Mouse (Mus musculus) adrenal gland, adult 18-20 months (tissue): Measurements from ENCODE around the gene Tuba3a. TPM values are rescaled to one million over a fixed set of nuclear protein-coding genes. Genes with fewer than 3 reads are reported as not detected.
"Not testable (repeated sequence)": the region's sequence is repeated elsewhere in the genome, so short reads cannot be mapped to it uniquely, and the experiment has no call there.

ENCODE experiments used
- DNase-seq, 2 experiments: peaks; one replicate each; pipeline ENCODE4 v3.0.0; 2021 to 2022; ENCODE audit warnings: low spot score in 2 of 2
- total RNA-seq, 2 experiments: library from RNA; stranded (reverse); gene quantifications; 1 replicate in 1 of 2; 2 replicates in 1 of 2; pipeline ENCODE4 v1.2.3; 2021

Gene Tuba3a
- total RNA-seq, 2 experiments from 2014 or later = not detected

DNA sequence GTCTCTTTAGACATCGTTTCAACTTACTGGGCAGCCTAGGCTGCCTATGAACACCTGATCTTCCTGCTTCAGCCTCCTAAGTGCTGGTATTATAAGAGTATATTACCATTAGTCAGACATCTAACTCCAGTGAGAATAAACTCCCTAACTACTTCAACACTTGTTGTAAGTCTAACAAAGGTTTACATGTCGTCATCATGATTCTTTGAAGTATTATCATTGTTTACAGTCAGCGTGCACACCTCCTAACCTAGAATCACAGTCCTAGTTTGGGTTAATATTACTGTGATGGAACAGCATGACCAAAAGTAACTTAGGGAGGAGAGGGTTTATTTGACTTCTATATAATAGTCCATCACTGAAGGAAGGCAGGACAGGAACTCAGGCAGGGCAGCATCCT is 18.4 kb downstream of the Tuba3a start:
- no peak for DNase-seq

DNA sequence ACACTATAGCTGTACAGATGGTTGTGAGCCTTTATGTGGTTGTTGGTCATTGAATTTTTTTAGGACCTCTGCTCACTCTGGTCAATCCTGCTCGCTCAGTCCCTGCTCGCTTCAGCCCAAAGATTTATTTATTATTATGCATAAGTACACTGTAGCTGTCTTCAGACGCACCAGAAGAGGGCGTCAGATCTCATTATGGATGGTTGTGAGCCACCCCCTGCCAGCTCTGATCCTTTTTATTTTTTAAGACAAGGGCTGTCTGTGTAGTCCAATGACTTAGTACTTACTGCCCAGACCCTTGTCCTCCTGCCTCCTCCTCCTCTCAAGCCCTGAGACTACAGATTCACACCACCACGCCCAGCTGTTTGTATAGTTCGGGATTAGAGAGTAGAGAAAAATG is 19.2 kb downstream of the Tuba3a start:
- not testable (repeated sequence) for DNase-seq

DNA sequence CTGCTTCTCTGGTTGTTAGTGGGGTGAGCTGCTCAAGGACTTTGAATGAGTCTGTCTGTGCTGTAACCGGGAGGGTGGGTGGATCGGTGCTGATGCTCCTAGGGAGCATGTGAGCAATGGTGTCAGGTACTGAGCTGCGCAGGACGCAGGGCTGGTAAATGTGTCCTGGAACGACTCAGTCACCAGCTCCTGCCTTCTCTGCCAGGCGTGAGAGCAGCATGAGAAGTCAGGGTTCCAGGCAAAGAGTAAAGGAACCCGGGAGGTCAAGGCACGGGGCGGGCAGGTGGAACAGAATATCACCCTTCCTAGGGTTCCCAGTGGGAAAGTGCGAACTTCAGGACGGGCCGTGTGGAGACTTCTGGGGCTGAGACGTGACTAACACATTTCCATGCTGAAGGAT is 19.8 kb downstream of the Tuba3a start:
- no peak for DNase-seq

DNA sequence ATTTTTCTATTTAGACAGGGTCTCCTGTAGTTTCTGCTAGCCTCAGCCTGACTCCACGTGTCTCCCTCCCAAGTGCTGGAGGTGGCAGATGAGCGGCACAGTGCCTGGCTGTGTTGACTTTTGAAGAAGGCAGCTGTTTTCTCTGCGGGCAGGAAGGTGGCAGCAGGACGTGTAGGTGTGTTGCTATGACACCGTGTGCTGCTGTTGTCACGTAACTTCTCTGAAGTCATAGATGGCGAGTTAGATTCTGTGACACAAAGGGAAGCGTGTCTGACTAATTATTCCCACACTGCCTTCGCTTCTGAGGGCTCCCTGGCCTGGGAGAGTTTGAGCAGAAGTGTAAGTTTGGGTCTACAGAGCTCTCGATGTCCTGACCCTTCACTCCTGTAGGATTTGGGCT is 20.6 kb downstream of the Tuba3a start:
- no peak for DNase-seq

DNA sequence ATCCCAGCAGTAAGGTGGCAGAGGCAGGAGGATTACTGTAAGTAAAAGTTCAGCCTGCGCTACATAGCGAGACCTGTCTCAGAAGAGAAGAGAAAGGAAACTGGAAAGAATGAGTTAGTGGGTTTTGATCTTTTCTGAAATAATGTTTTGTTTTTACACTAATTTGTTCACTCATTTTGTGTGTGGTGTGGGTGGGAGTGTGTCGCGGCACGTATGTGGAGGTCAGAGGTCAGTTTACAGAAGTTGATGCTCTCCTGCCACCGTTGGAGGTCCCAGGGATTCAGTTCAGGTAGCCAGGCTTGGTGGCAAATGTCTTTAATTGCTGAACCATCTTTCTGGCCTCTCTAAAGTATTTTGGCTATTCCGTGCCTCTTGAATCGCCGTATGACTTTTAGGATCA is 21.6 kb downstream of the Tuba3a start:
- no peak for DNase-seq

DNA sequence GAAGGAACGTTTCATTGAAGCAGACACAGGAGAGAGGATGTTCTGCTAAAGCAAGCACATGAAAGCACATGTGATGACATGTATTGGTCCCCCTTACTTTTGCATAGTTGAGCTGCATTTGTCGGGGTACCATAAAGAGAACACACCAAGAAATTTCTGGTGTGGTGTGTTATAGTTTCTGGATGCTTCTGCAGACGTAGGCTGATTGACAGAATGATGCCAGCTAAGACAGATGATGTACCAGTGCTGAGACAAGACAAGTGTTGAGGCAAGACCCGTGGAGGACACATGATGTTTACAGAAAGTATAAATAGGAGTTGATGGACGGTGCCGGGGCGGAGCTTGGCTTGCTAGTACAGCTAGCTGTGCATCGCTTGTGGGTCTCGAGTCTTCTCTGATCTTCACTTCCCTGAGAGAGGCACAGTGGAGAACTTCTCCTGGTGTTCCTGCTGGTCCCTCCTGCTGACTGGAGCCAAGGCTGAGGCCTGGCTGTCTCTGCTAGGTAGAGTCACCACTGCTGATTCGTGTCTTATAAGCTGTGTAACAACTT is 25.8 kb downstream of the Tuba3a start:
- no peak for DNase-seq

DNA sequence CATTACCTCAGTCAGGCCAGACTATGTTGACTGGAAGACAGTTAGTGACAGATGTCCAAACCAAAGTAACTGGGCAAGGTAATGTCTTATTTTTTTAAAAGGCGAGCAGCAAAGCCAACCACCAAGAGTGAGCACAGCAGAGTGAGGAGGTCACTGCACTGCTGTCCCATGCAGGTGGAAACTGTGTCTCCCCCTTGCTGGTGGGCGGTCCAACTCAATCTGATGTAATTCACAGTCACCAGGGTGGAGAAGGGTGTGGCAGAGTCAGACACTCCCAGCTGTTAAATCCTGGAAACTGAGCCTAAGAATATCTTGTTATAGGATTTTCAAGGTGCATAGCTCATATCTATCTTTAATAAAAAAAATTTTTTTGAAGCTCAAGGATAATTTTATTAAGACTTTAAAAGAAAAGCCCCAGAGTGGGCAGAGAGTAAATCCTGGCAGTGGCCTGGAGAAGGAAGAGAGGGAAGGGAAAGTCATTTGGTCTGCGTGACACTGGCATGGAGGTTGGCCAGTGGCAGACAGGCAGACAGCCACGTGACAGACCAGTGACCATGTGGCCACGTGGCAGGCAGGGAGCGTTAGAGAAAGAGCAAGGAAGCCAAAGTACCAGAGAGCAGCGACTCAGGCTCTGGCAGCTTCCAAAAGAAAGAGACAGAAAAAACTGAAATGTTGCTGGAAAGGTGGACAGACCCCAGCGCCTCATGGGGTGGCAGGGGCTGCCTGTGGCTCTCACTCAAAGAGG is 29.4 kb downstream of the Tuba3a start:
- no peak for DNase-seq

DNA sequence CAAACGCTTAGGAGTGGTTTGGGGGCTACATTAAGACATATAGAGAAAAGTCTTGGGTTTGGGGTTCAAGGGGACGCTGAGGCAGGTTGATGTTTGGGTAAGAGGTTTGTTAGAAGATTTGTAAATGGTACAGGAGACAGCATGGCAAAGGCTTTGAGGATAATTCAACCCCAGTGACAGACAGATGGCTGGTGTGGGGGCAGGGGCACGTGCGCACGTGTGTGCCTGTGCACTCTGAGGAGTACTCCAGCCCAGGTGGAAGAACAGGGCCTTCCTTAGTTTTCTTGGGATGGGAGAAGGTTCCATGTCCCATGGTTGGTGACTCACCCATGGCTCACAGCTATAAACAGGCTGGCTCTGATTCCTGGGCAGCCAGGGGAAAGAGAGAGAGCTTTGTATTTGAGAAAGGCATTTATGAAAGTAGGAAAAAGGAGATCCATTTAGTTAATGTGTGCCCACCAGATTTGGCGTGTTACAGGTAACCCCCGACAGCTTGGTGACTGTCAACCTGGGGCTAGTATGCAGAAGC is 30.3 kb downstream of the Tuba3a start:
- DNase-seq = no peak

DNA sequence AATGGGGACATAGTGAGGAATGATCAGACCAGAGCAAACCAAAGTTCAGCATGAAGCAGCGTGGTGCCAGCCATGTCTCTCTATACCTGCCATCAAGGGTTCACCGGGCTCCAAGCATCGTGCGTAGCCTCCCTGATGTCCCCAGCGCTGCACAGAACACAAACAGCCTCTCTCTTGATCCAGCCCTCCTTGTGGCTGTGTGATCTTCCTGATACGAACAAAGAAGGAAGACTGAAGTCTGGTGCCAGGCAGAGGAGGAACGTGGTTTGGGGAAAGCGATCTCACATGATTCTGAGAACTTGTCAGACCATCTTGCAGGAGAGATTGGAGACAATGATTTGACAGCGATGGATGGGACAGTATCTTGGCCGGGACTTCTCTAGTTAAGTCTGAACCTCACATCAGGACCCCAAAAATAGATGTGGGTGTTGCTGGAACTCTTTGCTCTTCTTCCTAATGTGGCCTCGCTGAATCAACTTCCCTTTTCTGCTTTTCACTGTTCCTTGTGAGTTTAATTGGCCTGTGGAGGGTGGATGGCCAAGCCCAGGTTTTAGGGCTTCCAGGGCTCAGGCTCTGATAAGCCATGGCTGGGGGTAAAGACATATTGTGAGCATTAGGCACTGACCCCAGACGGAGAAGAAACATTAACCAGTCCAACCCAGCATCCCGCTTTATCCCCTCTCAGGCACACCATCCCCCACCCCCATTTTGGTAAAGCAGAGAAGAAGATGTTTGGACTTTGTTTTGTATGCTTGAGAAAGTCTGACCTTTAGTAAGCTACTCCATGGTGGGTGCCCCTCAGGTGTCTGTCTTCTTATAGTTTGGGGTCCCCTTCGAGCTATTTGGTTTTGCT is 31.8 kb downstream of the Tuba3a start:
- no peak for DNase-seq

DNA sequence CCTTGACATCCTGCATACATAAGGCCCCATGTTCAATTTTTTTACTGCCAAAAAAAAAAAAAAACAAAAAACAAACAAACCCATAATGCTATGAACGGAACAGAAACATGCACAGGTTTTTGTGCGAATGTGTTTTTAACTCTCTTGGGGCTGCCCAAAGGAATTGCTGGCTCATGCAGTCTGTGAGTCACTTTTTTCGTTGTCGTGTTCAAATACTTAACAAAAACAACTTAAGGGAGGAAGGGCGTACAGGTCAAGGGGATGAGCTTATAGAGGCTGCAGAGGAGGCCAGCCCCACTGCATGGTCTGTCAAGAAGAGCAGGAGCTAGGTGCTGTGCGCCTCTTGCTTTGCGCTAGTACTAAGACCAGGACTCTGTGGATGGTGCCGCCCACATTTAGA is 33.1 kb downstream of the Tuba3a start:
- DNase-seq = no peak

DNA sequence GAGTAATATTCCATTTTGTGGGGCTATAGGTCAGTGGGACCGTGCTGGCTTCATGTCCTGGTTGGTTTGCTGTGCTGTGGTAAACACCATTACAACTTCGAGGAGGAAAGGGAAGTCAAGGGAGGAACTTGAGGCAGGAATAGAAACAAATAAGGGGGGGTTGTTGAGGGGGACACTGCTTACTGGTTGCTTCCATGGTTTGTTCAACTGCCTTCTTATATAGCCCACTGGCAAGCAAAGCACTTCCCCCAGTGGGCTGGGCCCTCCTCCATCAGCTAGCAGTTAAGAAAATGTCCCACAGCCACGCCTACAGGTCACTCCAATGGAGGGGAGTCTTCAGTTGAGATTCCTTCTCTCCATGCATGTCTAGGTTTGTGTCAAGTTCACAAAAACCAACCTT is 33.6 kb downstream of the Tuba3a start:
- DNase-seq = no peak

DNA sequence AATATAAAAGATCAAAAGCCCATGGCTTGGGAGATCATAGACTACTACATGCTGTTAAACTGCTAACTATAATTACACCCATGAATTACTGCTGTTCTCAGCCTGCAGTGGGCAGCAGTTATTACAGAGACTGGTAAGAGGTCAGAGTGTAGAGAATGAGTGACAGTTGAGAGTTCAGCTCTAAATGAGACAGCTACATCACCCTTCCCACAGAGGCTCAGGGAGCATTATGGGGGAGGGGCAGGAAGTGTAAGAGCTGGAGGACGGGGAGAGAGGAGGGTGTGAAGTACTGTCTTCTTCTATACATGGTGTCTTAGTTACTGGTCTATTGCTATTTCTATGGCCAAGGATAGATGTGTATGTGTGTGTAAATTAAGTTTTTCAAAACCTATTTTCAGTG is 41.3 kb downstream of the Tuba3a start:
- DNase-seq = no peak

DNA sequence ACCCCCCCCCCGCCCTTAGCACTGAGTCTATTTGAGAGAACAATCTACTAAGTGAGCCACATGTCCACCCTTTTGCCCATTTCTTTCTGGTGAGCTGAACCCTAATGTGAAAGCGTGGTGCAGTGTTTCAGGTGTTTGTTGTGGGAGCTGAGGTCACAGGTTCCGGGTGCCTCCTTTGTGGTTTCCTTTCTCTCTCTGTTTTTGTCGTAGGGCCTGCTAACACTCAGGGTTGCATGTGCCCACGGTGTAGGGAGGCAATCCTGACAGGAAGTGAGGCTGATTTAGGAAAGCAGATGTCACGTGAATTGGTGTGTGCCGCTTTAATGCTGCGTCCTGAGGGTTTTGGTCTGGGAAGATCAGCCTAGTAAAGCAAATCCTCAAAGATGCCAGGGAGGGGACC is 44.3 kb downstream of the Tuba3a start:
- DNase-seq = no peak

DNA sequence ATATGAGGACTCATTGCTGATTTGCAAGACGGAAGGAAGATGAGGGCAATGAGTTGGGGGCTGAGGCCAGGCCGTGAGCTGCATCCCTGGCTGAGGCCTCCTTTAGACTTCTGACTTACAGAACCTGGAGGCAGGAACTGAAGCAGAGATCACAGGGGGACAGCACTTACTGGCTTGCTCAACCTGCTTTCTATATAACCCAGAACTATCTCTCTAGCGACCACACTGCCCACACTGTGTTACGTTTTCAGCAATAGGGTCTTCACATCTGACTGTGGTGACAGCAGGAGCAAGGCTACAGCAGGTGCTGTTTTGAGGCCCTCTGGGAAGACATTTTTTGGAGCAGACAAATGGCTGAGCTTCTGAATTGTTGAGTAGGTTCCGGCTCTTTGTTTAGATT is 45.2 kb downstream of the Tuba3a start:
- no peak for DNase-seq

DNA sequence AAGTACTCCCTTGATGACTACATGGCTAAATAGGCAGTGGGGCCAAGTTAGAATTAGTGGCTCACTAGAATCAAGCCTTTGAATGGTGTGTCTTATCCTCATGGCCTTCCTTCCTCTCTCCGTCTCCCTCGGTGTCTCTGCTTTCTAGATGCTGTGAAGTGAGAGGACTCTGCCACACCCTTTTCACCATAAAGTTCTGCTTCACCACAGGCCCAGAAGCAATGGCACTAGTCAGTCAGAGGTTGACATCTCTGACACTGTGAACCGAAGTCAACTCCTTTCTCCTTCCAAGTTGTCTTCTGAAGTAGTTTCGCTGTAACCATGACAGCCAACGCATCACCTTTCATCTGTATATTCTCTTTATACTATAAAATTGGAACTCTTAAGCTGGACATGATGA is 46.3 kb downstream of the Tuba3a start:
- DNase-seq = no peak

DNA sequence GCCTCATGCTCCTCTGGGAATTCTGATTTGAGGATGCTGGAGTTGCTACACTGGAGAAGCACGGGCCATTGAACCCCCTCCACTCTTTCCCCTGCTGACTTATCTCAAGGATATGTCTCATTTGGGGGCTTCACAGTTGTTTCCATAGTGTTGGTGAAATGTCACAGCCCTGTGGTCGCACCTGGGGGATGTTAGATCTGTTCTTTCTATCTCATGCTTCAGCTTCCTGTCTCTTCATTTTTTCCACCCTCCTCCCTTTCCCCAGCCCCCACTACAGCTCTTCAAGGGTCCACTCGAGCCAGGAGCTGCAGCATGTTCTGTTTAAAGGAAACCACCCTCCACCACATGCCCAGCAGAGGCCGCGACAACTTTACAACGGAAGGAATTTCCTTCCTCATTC is 47.4 kb downstream of the Tuba3a start:
- no peak for DNase-seq

DNA sequence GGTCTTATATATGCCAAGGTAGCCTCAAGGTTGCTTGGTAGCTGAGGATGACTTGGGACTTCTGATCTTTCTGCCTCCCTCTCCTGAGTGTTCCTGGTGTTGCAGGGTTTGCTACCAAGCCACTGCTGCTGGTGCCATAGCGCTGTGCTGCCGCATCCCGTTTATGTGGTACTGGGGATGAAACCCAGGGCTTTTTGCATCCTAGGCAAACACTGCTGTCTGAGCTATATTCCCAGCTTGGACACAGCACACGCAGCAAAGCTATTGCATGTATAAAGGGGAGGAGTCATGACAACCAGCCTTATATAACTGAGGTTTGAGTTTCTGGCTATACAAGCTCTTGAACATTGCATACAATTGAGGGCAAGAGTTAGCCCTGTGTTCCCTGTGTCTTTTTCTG is 48.4 kb downstream of the Tuba3a start:
- no peak for DNase-seq

DNA sequence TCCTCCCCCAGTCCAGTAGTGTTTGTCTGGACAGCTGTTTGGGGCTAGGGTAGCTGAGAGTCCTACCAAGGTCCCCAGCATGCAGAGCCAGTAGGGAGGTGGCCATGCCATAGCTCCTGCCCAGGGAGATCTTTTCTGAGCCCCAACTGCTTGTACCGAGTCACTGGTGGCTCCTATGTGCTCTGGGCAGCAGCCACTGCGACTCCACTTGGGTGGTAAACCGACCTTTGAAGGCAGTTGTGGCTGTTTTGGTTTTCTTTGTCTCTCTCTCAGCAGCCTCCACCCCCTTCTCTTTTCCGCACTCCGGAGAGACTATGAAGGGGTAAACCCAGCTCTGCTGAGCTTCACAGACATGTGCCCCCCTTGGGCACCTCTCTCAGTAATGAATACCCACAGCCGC is 49.1 kb downstream of the Tuba3a start, which contains the start of gene Cd27:
Gene Cd27, minus strand, starts transcription at position 229 of the 400 bp plus-strand sequence.
- no peak for DNase-seq

DNA sequence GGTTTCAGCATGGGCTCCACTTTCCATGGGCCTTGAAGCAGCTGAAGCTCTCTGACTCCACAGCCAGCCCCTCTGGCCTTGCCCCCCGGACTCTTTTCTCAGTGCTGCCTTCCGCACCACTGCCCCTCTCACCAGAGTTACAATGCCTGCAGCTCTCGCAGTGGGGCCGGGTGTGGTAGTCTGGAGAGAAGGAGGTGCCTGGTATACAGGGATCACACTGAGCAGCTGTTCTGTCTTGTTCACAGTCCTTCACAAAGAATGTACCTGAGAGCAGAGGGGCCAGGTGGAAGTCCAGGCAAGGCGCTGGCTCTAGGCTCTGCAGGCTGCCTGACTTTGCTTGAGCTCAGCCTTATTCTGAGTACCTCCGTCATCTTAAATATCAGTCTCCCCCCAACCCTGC is 49.5 kb downstream of the Tuba3a start:
- no peak for DNase-seq

DNA sequence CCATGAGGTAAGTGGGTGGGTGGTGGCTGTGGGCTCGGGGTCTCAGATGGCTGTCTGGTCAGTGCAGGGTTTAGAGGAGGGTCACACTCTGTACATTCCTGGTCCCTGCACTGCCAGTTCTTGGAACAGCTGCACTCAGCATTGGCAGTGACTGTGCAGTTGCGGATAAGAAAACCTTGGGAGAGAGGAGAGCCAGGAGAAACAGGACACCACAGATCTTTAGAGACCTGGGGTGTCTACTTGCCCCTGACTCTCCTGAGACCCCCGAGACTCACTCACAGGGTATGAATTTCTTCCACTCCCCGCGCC is 51.4 kb downstream of the Tuba3a start:
- no peak for DNase-seq

DNA sequence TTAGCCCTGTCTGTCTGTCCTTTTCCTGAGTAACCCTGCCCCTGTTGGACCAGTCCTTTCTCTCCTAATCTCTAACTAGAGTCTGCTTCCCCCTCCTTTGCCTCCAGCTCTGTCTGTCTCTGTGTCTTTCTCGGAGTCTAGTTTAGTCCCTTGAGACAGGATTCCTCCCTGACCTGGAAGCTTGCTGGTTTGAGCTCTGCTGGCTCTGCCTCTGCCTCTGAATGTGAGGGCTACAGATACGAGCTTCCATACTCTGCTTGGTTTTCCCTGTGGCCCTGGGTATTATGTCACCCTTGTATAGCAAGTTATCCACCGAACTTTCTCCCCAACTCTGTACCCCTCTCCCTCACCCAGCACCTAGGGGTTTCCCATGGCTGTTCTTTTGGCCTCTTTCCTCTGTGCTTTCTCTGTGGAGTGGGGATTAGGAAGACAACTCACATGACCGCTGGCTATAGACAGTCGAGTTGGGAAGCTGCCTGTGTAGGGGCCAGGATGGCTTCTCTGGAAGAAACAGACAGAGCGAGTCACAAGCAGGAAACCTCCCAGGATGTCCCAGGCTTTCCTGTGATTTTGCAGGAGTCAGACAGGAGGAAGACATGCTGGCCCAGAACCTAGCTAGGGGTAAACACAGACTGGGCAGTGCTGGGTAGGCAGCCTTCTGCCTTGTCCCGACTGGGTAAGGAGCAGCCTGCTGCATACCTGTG is 51.9 kb downstream of the Tuba3a start:
- no peak for DNase-seq

DNA sequence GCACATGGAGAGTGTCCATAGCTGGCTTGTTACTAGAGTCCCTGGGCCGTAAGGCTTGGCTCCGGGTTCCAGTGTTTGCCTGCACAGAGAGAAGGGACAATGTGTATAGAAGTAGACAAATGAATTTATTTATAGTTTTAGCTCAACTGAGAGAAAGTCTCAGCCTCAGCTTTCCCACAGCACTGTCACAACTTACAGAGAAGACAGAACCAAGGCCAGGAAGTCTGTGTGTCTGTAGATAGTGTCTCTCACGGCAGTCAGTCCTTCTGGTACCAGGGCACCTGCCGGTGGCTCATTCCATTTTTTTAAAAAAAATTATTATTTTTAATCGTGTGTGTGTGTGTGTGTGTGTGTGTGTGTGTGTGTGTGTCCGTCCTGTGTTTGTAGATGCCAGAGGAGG is 53.3 kb downstream of the Tuba3a start:
- no peak for DNase-seq
